Mouse (Mus musculus): ENCODE measurements around the gene Ccnj.

GRCm38 (mm10) chr19:40888887-40889286, 57.8 kb downstream of the Ccnj start:
- no peak for TF ChIP-seq GATA1 (IDR thresholded peaks at IDR 0.05; ENCODE audit: borderline replicate concordance, low read length)
- no peak for TF ChIP-seq FLI1 (IDR thresholded peaks at IDR 0.05; ENCODE audit: low read length)

Measured in megakaryocyte, embryonic 14.5 days (primary cell).